Mouse (Mus musculus) myocyte (in vitro differentiated cells): ENCODE measurements around the gene Cpb2. TPM values are rescaled to one million over a fixed set of nuclear protein-coding genes. Genes with fewer than 3 reads are reported as not detected.

Experiments
- polyA plus RNA-seq: library from polyadenylated mRNA; unstranded; fragments of >200 nt; fragmentation: generic; extraction: Trizol; gene quantifications from one replicate; pipeline ENCODE4 v1.2.1, GENCODE M21; 2012; ENCODE audit warnings: missing spikeins

Cpb2 gene
- polyA plus RNA-seq, 1 experiment: not detected

Other genes starting within 250 kb of the Cpb2 start
- 0.64 TPM for gene Rubcnl, start 226.3 kb upstream of the Cpb2 start, polyA plus RNA-seq
- gene Lrrc63, start 111.4 kb upstream of the Cpb2 start, polyA plus RNA-seq: not detected
- gene Lcp1, start 111.2 kb upstream of the Cpb2 start, polyA plus RNA-seq: not detected
- 10.1 TPM for gene Zc3h13, start 42.1 kb downstream of the Cpb2 start, polyA plus RNA-seq
- gene Siah3, start 213.7 kb downstream of the Cpb2 start, polyA plus RNA-seq: not detected